Mouse (Mus musculus): ENCODE results near the gene Gse1.

DNA sequence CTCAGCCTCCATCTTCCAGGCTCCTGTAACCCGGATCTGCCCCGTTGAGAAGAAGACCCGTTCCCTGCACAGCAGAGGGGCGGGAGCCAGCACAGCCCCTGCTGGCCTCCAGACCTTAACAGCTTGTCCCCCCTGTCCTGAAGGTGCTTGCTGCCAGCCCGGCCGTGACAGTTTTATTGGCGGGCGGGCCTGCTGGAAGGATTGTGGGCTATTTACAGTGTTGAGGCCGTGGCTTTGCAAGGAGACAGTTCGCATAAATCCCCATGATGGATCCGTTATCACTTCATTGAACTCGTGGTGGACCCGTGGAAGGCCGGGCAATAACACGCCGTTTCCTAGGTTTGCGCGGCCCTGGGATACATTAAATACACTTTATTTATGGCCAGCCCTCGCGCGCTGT lies 163.6 kb downstream of the Gse1 start:
- TF ChIP-seq CTCF (IDR thresholded peaks at IDR 0.05; ENCODE audit: extremely low read depth, insufficient read length, insufficient replicate concordance, low read depth, low read length) (no peak), POLR2A (IDR thresholded peaks at IDR 0.05; ENCODE audit: low read depth, low read length) (no peak)
